Mouse (Mus musculus) myocyte (in vitro differentiated cells): ENCODE results near the gene Csnk1e. TPM values are rescaled to one million over a fixed set of nuclear protein-coding genes. Genes with fewer than 3 reads are reported as not detected.

Experiments
- H3K27me3 ChIP-seq: one replicate; pipeline ENCODE4 v1.6.1; 2011; ENCODE audit not compliant: control insufficient read depth, insufficient read depth, insufficient read length
- H3K36me3 ChIP-seq: one replicate; pipeline ENCODE4 v1.6.1; 2011; ENCODE audit not compliant: control insufficient read depth, insufficient read depth
- H3K4me2 ChIP-seq: one replicate; pipeline ENCODE4 v1.6.1; 2011; ENCODE audit warnings: low read depth, control low read depth
- H3K4me3 ChIP-seq: one replicate; pipeline ENCODE4 v1.5.1; 2011; ENCODE audit warnings: mild to moderate bottlenecking, control low read depth, moderate library complexity
- H3K79me2 ChIP-seq: one replicate; pipeline ENCODE4 v1.6.1; 2011; ENCODE audit not compliant: control insufficient read depth, insufficient read depth
- H3ac ChIP-seq: one replicate; pipeline ENCODE4 v1.6.1; 2011; ENCODE audit not compliant: control insufficient read depth, insufficient read length
- CEBPB ChIP-seq: IDR thresholded peaks from 2 replicates; pipeline ENCODE4 v1.6.1; 2011; ENCODE audit warnings: mild to moderate bottlenecking, moderate library complexity; ENCODE audit not compliant: poor library complexity, insufficient read depth, severe bottlenecking
- E2F4 ChIP-seq: IDR thresholded peaks from one replicate; pipeline ENCODE4 v1.6.1; 2011; ENCODE audit warnings: mild to moderate bottlenecking, control low read depth, moderate library complexity; ENCODE audit not compliant: insufficient read depth
- MAX ChIP-seq: IDR thresholded peaks from one replicate; pipeline ENCODE4 v1.6.1; 2011; ENCODE audit warnings: low read depth, mild to moderate bottlenecking, control low read depth
- MYOD1 ChIP-seq, 3 experiments: IDR thresholded peaks; one replicate each; pipeline ENCODE4 v1.6.1; 2011; ENCODE audit warnings: control low read depth in 2 of 3, low read depth in 2 of 3, mild to moderate bottlenecking in 2 of 3, moderate library complexity in 1 of 3; ENCODE audit not compliant: insufficient read length in 2 of 3, control insufficient read depth in 1 of 3
- MYOG ChIP-seq, 3 experiments: IDR thresholded peaks; one replicate each; pipeline ENCODE4 v1.6.1; 2011; ENCODE audit warnings: control low read depth in 2 of 3, low read depth in 2 of 3, mild to moderate bottlenecking in 2 of 3; ENCODE audit not compliant: insufficient read length in 2 of 3, control insufficient read depth in 1 of 3, insufficient read depth in 1 of 3
- POLR2A ChIP-seq: IDR thresholded peaks from one replicate; pipeline ENCODE4 v1.6.1; 2011; ENCODE audit warnings: low read depth, mild to moderate bottlenecking, control low read depth, moderate library complexity; ENCODE audit not compliant: insufficient read length
- POLR2AphosphoS2 ChIP-seq: IDR thresholded peaks from one replicate; pipeline ENCODE4 v1.6.1; 2011; ENCODE audit warnings: low read depth, control low read depth; ENCODE audit not compliant: insufficient read length
- REST ChIP-seq: IDR thresholded peaks from one replicate; pipeline ENCODE4 v1.6.1; 2011; ENCODE audit warnings: mild to moderate bottlenecking, control low read depth, moderate library complexity; ENCODE audit not compliant: insufficient read depth, insufficient read length
- SRF ChIP-seq: IDR thresholded peaks from one replicate; pipeline ENCODE4 v1.6.1; 2011; ENCODE audit warnings: low read depth; ENCODE audit not compliant: control insufficient read depth, insufficient read length
- TCF12 ChIP-seq: IDR thresholded peaks from one replicate; pipeline ENCODE4 v1.6.1; 2011; ENCODE audit warnings: mild to moderate bottlenecking, control low read depth; ENCODE audit not compliant: poor library complexity, insufficient read depth, severe bottlenecking
- TCF3 ChIP-seq: IDR thresholded peaks from one replicate; pipeline ENCODE4 v1.6.1; 2011; ENCODE audit warnings: low read depth, control low read depth; ENCODE audit not compliant: insufficient read length
- USF1 ChIP-seq: IDR thresholded peaks from one replicate; pipeline ENCODE4 v1.6.1; 2011; ENCODE audit warnings: low read depth, mild to moderate bottlenecking, control low read depth, moderate library complexity
- polyA plus RNA-seq: library from polyadenylated mRNA; unstranded; fragments of >200 nt; fragmentation: generic; extraction: Trizol; gene quantifications from one replicate; pipeline ENCODE4 v1.2.1, GENCODE M21; 2012; ENCODE audit warnings: missing spikeins

The Csnk1e gene
- polyA plus RNA-seq, 1 experiment = 116 TPM

GRCm38 (mm10) chr15:79388171-79388570, 67.2 kb downstream of the Csnk1e start:
- Histone ChIP-seq H3K79me2 (peaks cover 28% of the 10 kb centered on the region), H3K4me2 (no peak overlapping the region), H3ac (no peak overlapping the region), H3K4me3 (no peak overlapping the region), H3K27me3 (no peaks in the 10 kb centered on the region), H3K36me3 (no peaks in the 10 kb centered on the region)
- TF ChIP-seq REST (no peak), MYOD1 (IDR thresholded peaks at IDR 0.05; ENCODE audit: control insufficient read depth in 1 of 3, insufficient read length in 2 of 3, low read depth in 2 of 3) (no peak), SRF (no peak), MAX (no peak), CEBPB (no peak), TCF3 (no peak), USF1 (no peak), POLR2AphosphoS2 (no peak), E2F4 (no peak), MYOG (IDR thresholded peaks at IDR 0.05; ENCODE audit: control insufficient read depth in 1 of 3, insufficient read depth in 1 of 3, insufficient read length in 2 of 3, low read depth in 2 of 3) (no peak), TCF12 (no peak), POLR2A (no peak)

- peaks cover 28% of the 10 kb centered on the region for H3K79me2 ChIP-seq
- H3K27me3 ChIP-seq = no peaks in the 10 kb centered on the region
- H3K36me3 ChIP-seq = no peaks in the 10 kb centered on the region
- H3ac ChIP-seq = no peak overlapping the region
- no peak overlapping the region for H3K4me2 ChIP-seq
- no peak overlapping the region for H3K4me3 ChIP-seq
- TF ChIP-seq USF1 (no peak), MYOG (IDR thresholded peaks at IDR 0.05; ENCODE audit: control insufficient read depth in 1 of 3, insufficient read depth in 1 of 3, insufficient read length in 2 of 3, low read depth in 2 of 3) (no peak), SRF (no peak), MYOD1 (IDR thresholded peaks at IDR 0.05; ENCODE audit: control insufficient read depth in 1 of 3, insufficient read length in 2 of 3, low read depth in 2 of 3) (no peak), E2F4 (no peak), REST (no peak), TCF3 (no peak), POLR2A (no peak), TCF12 (no peak), MAX (no peak), POLR2AphosphoS2 (no peak), CEBPB (no peak)
Measured at GRCm38 (mm10) chr15:79387611-79388010, 67.8 kb downstream of the Csnk1e start.

- peaks cover 28% of the 10 kb centered on the region for H3K79me2 ChIP-seq
- H3K4me2 ChIP-seq = no peak overlapping the region
- H3K4me3 ChIP-seq = no peak overlapping the region
- TF ChIP-seq MYOD1 (IDR thresholded peaks at IDR 0.05; ENCODE audit: control insufficient read depth in 1 of 3, insufficient read length in 2 of 3, low read depth in 2 of 3) = no peak
- TF ChIP-seq MYOG (IDR thresholded peaks at IDR 0.05; ENCODE audit: control insufficient read depth in 1 of 3, insufficient read depth in 1 of 3, insufficient read length in 2 of 3, low read depth in 2 of 3) = no peak
- no peak overlapping the region for H3ac ChIP-seq
- no peaks in the 10 kb centered on the region for H3K27me3 ChIP-seq
- H3K36me3 ChIP-seq = no peaks in the 10 kb centered on the region
Measured at GRCm38 (mm10) chr15:79387081-79387480, 68.3 kb downstream of the Csnk1e start.

DNA sequence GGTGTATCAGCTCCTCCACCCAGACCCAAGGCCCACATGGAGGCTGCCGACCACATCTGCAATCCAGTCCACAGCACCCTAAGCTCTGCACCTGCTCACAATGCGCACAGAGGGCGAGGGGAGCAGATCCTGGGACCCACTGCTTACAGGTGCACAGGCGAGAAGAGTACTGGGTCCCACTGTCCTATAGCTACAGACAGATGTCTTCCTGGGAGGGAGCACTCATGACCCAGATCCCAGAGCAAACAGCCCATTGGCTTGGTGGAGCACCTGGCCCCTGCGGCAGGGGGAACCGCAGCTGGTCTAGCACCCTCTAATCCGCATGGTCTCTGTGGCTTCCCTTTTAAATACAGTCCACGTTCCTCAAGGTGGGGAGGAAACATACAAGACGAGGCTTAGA, 73.7 kb downstream of the Csnk1e start:
- Histone ChIP-seq H3K36me3 (peaks cover 8% of the 10 kb centered on the region), H3K27me3 (no peaks in the 10 kb centered on the region), H3K4me3 (no peak overlapping the region), H3K4me2 (no peak overlapping the region), H3K79me2 (peaks cover 9% of the 10 kb centered on the region), H3ac (no peak overlapping the region)
- no peak for TF ChIP-seq MAX
- TF ChIP-seq MYOG (IDR thresholded peaks at IDR 0.05; ENCODE audit: control insufficient read depth in 1 of 3, insufficient read depth in 1 of 3, insufficient read length in 2 of 3, low read depth in 2 of 3) = peak in 1 of 3 experiments; percentile 67
- TF ChIP-seq MYOD1 (IDR thresholded peaks at IDR 0.05; ENCODE audit: control insufficient read depth in 1 of 3, insufficient read length in 2 of 3, low read depth in 2 of 3) = peak in 2 of 3 experiments; percentile 48 to 66
- no peak for TF ChIP-seq CEBPB
- TF ChIP-seq POLR2AphosphoS2 = no peak
- no peak for TF ChIP-seq TCF12

- Histone ChIP-seq H3K79me2 (peaks cover 9% of the 10 kb centered on the region), H3K4me2 (peak overlapping the region; percentile 29), H3K36me3 (peaks cover 17% of the 10 kb centered on the region), H3K4me3 (no peak overlapping the region), H3K27me3 (no peaks in the 10 kb centered on the region), H3ac (no peak overlapping the region)
- no peak for TF ChIP-seq TCF3
- TF ChIP-seq MYOG (IDR thresholded peaks at IDR 0.05; ENCODE audit: control insufficient read depth in 1 of 3, insufficient read depth in 1 of 3, insufficient read length in 2 of 3, low read depth in 2 of 3) = peak in 1 of 3 experiments; percentile 62
- TF ChIP-seq MYOD1 (IDR thresholded peaks at IDR 0.05; ENCODE audit: control insufficient read depth in 1 of 3, insufficient read length in 2 of 3, low read depth in 2 of 3) = peak in 2 of 3 experiments; percentile 30 to 42
Measured at GRCm38 (mm10) chr15:79380468-79381444, 74.6 kb downstream of the Csnk1e start.
